Mouse (Mus musculus) testis, postnatal 14 days (tissue): ENCODE measurements around the gene Dbp.

Source experiments
- DNase-seq: peaks from one replicate; pipeline ENCODE4 v3.0.0; 2021; ENCODE audit warnings: low spot score

Gene Dbp

GRCm38 (mm10) chr7:45693921-45694591 is 10.8 kb upstream of the Dbp start, which contains the start of gene Sec1:
Gene Sec1, minus strand, starts transcription at chr7:45694402.
- peak; percentile 86 for DNase-seq

GRCm38 (mm10) chr7:45695098-45695497 is 9.8 kb upstream of the Dbp start:
- DNase-seq = no peak

- no peak for DNase-seq
Measured at GRCm38 (mm10) chr7:45697894-45698293, 7.0 kb upstream of the Dbp start.

GRCm38 (mm10) chr7:45699523-45700141 is 5.3 kb upstream of the Dbp start, which contains the start of gene Car11:
Gene Car11, plus strand, starts transcription at chr7:45699843.
- DNase-seq = peak; percentile 26

GRCm38 (mm10) chr7:45700301-45701015 is 4.4 kb upstream of the Dbp start:
- peak; percentile 82 for DNase-seq

- peak; percentile 41 for DNase-seq
Measured at GRCm38 (mm10) chr7:45701072-45701471, 3.8 kb upstream of the Dbp start.

GRCm38 (mm10) chr7:45701607-45702006 is 3.3 kb upstream of the Dbp start:
- peak; percentile 23 for DNase-seq

- no peak for DNase-seq
Measured at GRCm38 (mm10) chr7:45702316-45702715, 2.6 kb upstream of the Dbp start.

- DNase-seq = no peak
Measured at GRCm38 (mm10) chr7:45702809-45703520, 1.9 kb upstream of the Dbp start.

- peak; percentile 22 for DNase-seq
Measured at GRCm38 (mm10) chr7:45703521-45704033, 1.3 kb upstream of the Dbp start.

- DNase-seq = peak; percentile 66
Measured at GRCm38 (mm10) chr7:45704046-45704559, 785 bp upstream of the Dbp start.

GRCm38 (mm10) chr7:45705443-45705864 is 566 bp downstream of the Dbp start:
- peak; percentile 60 for DNase-seq

- DNase-seq = peak; percentile 87
Measured at GRCm38 (mm10) chr7:45705873-45706281, 989 bp downstream of the Dbp start.

GRCm38 (mm10) chr7:45706721-45707241 is 1.9 kb downstream of the Dbp start:
- DNase-seq = peak; percentile 89

- DNase-seq = peak; percentile 93
Measured at GRCm38 (mm10) chr7:45707375-45707967, 2.6 kb downstream of the Dbp start.

GRCm38 (mm10) chr7:45708221-45708761 is 3.4 kb downstream of the Dbp start:
- no peak for DNase-seq

GRCm38 (mm10) chr7:45709036-45709435 is 4.1 kb downstream of the Dbp start:
- no peak for DNase-seq

GRCm38 (mm10) chr7:45709677-45710355 is 4.9 kb downstream of the Dbp start:
- DNase-seq = no peak

- DNase-seq = no peak
Measured at GRCm38 (mm10) chr7:45710477-45711191, 5.7 kb downstream of the Dbp start.
